Mouse (Mus musculus) E14TG2a.4 (cell line): ENCODE measurements around the gene Stag1.

Source experiments
- H3K27me3 ChIP-seq: 2 replicates; pipeline ENCODE4 v1.6.1; 2014; ENCODE audit warnings: low read length, control low read depth; ENCODE audit not compliant: insufficient read depth
- H3K36me3 ChIP-seq: 2 replicates; pipeline ENCODE4 v1.6.1; 2014; ENCODE audit warnings: low read length, control low read depth; ENCODE audit not compliant: insufficient read depth
- H3K4me1 ChIP-seq: replicated peaks from 2 replicates; pipeline ENCODE4 v1.6.1; 2014; ENCODE audit warnings: low read depth, low read length, control low read depth
- H3K4me3 ChIP-seq: replicated peaks from 2 replicates; pipeline ENCODE4 v1.5.1; 2014; ENCODE audit warnings: mild to moderate bottlenecking, low read length
- H3K9me3 ChIP-seq: 2 replicates; pipeline ENCODE4 v1.6.1; 2014; ENCODE audit warnings: low read length, control low read depth
- CTCF ChIP-seq: conservative IDR thresholded peaks from 2 replicates; pipeline ENCODE4 v1.5.1; 2014; ENCODE audit warnings: low read length
- NANOG ChIP-seq: IDR thresholded peaks from 2 replicates; pipeline ENCODE4 v1.6.1; 2014; ENCODE audit warnings: borderline replicate concordance, low read length, mixed read lengths
- POU5F1 ChIP-seq: IDR thresholded peaks from 2 replicates; pipeline ENCODE4 v1.6.1; 2014; ENCODE audit warnings: low read length, borderline replicate concordance

Gene Stag1

DNA sequence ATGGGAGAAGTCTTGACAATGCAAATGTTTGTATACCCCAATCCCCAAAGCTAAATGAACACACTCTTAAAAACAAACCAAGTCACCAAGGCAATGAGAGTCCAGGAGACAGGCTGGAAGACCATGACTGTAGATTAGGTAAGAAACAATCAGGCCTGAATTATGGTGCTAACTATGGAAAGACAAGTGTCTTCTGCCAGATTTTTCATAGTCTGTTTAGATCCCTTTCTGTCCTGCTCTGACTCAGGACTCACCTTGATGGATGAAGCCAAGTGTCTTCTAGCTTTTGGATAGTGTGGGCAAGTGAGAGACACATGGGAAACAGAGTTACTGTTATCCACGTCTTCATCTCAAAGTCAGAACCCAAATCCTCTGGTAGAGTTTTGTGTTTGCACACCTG, 26.1 kb upstream of the Stag1 start:
- no peaks in the 10 kb centered on the region for H3K9me3 ChIP-seq
- peaks cover 71% of the 10 kb centered on the region for H3K27me3 ChIP-seq
- H3K4me1 ChIP-seq, result peaks cover 11% of the 10 kb centered on the region
- H3K4me3 ChIP-seq, result no peak overlapping the region
- H3K36me3 ChIP-seq, result no peaks in the 10 kb centered on the region
- no peak for TF ChIP-seq NANOG
- no peak for TF ChIP-seq CTCF
- TF ChIP-seq POU5F1, result no peak

DNA sequence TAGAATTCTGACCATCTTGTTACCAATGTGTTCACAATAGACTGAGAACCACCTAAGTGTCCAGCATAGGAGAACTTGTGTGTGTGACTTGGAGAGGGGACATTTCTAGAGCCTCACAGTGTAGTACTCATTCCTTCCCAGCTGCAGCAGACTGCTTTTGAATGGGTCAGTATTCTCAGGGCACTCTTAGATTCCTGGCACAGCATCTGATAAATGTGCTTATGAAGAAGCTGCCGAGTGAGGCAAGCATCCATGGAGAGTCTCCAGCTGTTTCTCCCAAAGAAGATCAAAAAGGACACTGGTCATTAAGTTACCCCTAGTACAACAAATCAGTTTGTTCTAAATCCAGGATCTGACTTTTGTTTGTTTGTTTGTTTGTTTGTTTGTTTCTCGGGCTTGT, 24.3 kb upstream of the Stag1 start:
- peaks cover 14% of the 10 kb centered on the region for H3K4me1 ChIP-seq
- peaks cover 78% of the 10 kb centered on the region for H3K27me3 ChIP-seq
- H3K4me3 ChIP-seq, result no peak overlapping the region
- H3K9me3 ChIP-seq, result no peaks in the 10 kb centered on the region
- TF ChIP-seq POU5F1 (no peak), NANOG (no peak), CTCF (no peak)
- no peaks in the 10 kb centered on the region for H3K36me3 ChIP-seq

DNA sequence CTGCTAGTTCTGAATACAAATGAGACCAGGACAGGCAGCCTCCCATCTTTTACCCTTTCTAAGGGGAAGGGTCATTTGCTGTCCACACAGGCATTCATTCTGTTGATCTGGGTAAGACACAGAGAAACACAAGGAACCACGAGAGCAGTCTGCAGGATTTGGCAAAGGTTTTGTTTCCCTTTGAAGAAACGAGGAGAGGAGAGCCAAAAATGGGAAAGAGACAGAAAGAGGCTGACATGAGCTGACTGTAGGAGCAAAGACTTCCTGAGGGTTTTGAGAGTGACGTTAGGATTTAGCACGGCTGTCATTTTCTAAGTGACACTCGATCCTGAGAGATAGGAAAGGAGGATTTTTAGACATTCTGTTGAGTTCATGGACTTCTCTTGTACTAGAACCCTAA, 23.7 kb upstream of the Stag1 start:
- TF ChIP-seq POU5F1, result no peak
- TF ChIP-seq CTCF, result no peak
- no peak for TF ChIP-seq NANOG
- Histone ChIP-seq H3K9me3 (no peaks in the 10 kb centered on the region), H3K27me3 (peaks cover 75% of the 10 kb centered on the region)

DNA sequence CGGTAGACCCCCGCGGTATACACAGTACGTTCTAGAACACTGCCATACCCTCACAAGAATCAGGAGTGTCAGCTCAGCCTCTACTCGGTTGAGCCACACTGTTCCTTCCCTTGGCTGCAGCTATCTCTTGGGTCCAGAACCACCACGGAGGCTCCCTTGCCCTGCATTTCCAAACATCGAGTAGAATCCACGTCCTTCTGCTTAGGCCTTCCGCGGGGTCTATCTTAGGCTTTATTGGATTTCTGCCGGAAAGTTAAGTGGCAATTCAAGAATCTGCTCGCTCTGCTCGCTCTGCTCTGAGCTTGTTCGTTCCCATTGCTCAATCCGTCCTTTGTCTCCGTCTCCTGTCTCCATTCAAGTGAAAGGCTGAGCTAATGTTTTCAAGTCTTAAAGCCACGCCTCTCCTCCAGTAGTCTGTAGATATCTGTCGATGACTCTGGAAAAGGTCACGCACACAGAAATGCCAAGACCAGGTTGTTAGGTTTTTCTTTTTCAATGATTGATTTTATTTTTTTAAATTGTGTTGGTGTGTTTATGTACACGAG, 17.3 kb upstream of the Stag1 start:
- H3K4me3 ChIP-seq, result peak overlapping the region; percentile 35
- H3K4me1 ChIP-seq, result peaks cover 43% of the 10 kb centered on the region
- H3K27me3 ChIP-seq, result peaks cover 65% of the 10 kb centered on the region
- TF ChIP-seq NANOG (no peak), POU5F1 (no peak), CTCF (no peak)
- no peaks in the 10 kb centered on the region for H3K36me3 ChIP-seq
- no peaks in the 10 kb centered on the region for H3K9me3 ChIP-seq

More for the DNA sequence above, 23.7 kb upstream of the Stag1 start:
- H3K4me1 ChIP-seq, result peaks cover 18% of the 10 kb centered on the region
- H3K36me3 ChIP-seq, result no peaks in the 10 kb centered on the region
- H3K4me3 ChIP-seq, result no peak overlapping the region

DNA sequence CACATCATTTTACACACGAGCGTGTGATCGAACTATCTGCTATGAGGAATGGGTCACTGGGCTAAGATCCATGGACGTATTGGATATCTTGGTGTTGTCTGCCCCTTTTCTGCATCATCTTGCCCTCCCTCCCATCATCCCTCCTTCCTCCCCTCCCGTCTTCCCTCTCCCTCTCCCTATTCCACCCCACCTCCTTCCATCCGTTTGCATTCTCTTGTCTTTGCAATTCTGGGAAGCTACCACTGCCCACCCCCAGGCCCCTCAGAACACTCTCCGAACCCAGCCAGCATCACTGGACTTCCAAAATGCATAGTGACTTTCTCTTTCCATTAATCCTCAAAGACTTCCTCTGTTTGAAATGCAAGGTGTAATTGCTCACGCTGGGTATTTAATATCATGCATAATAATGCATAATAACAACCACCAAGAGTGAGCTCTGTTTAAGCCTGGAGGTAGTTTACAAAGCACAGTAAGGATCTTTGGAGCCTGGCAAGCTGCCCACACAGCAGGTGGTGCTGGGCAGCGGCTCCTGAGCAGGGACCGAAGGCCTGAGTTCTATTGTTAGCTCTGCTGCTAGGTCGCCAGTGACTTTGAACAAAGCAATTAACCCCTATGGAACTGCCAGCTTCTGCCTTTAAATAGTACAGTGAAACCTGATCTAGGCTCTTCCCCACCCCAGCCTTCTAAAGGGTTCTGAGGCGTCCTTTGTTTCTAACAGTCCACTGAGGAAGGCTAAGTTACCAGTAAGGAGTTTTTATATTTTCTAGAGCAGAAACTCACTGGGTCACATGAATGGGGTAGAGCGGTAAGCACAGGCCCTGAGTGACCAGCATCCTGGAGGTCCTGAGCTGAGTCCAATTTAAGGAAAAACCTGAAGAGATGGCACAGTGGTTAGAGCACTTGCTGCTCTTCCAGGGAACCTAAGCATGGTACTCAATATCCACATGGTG, 15.8 kb upstream of the Stag1 start:
- H3K9me3 ChIP-seq, result no peaks in the 10 kb centered on the region
- H3K36me3 ChIP-seq, result no peaks in the 10 kb centered on the region
- peaks cover 43% of the 10 kb centered on the region for H3K4me1 ChIP-seq
- TF ChIP-seq NANOG, result peak; percentile 42; the same call in 1 of the 2 replicates
- TF ChIP-seq POU5F1, result peak; percentile 79; the same call in 1 of the 2 replicates
- TF ChIP-seq CTCF, result no peak
- peaks cover 66% of the 10 kb centered on the region for H3K27me3 ChIP-seq
- no peak overlapping the region for H3K4me3 ChIP-seq

DNA sequence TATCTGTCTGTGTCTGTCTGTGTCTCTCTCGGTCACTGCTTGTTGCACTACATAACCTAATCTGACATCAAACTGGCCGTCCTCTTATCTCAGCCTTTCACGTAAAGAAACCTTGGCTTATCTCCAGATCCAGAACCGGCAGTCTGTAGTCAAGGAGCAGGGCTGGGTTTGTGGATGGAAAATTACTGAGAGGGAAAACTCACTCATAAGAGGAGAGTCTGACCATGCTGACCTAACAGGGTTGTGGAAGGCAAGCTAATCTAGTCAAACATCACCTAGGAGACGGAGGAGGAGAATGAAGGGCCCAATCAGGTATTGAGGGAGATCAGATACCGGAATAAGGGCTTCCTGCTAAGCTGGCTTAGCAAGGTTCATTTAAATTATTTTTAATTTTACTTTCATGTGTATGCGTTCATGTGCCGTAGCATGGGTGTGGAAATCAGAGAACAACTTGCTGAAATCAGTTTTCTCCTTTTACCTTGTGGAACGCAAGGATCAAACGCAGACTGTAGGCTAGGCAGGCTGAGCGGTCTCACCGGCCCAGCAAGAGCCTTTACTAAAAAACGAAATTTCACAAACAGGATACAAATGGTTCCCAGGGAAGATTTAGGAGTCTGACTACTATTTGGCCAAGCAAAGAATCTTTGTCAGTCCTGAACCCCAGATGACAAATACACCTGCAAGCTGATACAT, 14.6 kb upstream of the Stag1 start:
- TF ChIP-seq POU5F1, result no peak
- no peak for TF ChIP-seq NANOG
- TF ChIP-seq CTCF, result no peak
- Histone ChIP-seq H3K9me3 (peaks cover 2% of the 10 kb centered on the region), H3K27me3 (peaks cover 67% of the 10 kb centered on the region), H3K4me3 (no peak overlapping the region), H3K36me3 (no peaks in the 10 kb centered on the region), H3K4me1 (peaks cover 40% of the 10 kb centered on the region)

DNA sequence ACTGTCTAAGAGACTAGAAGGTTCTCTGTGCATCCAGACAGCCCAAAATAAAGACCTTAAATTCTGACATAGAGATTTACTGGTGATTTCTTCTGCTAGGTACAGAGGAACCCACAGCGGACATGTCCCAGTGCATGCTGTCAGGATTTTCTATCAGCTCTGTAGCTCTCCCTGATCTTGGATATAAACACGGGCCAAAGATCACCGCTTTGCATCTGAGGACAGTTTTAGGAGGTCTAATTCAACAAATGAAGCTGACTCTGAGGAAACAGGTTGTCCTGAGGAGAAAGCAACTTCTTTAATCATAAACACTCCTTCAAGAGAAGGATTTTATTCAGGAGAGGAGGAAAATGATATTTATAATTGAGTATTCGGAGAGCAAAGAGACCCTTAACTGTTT, 13.6 kb upstream of the Stag1 start:
- peaks cover 36% of the 10 kb centered on the region for H3K4me1 ChIP-seq
- no peaks in the 10 kb centered on the region for H3K36me3 ChIP-seq
- peaks cover 64% of the 10 kb centered on the region for H3K27me3 ChIP-seq
- H3K9me3 ChIP-seq, result peaks cover 10% of the 10 kb centered on the region
- no peak overlapping the region for H3K4me3 ChIP-seq
- TF ChIP-seq CTCF, result no peak
- TF ChIP-seq NANOG, result no peak
- no peak for TF ChIP-seq POU5F1

DNA sequence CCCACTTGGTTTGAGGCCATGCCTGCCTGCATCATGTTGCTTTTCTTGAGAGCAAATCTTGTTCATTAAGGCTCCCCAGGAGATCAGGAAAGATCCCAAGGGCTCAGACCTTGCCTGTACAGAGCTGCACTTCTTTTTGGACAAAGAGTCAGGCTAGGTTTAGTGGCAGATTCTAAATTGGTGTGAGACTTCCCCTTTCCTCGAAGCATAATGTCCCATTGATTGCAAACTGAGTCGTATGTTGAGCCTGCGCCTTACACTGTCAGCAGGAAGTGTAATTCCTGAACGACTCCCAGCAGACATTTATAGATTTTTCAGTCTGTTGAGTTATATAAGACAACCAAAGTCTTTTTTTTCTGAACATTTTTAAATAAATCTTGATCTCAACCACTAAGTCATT, 7.1 kb upstream of the Stag1 start:
- TF ChIP-seq POU5F1 (no peak), NANOG (no peak), CTCF (no peak)
- Histone ChIP-seq H3K9me3 (peaks cover 20% of the 10 kb centered on the region), H3K4me1 (no peaks in the 10 kb centered on the region), H3K27me3 (peaks cover 42% of the 10 kb centered on the region), H3K36me3 (no peaks in the 10 kb centered on the region), H3K4me3 (no peak overlapping the region)
